Mouse (Mus musculus) frontal cortex, adult (tissue): ENCODE data around the gene Cisd3.
"Not testable (repeated sequence)": the region's sequence is repeated elsewhere in the genome, so short reads cannot be mapped to it uniquely, and the experiment has no call there.

Experiments used
- ATAC-seq: cut with Nextera tagmentation; 2 replicates; pipeline ENCODE4 v1.9.2; 2017; ENCODE audit warnings: mild to moderate bottlenecking, moderate library complexity, mixed read lengths; ENCODE audit not compliant: low TSS enrichment

Gene Cisd3

GRCm38 (mm10) chr11:97686322-97686908 lies 789 bp downstream of the Cisd3 start:
- no peak for ATAC-seq

- no peak for ATAC-seq
Measured at GRCm38 (mm10) chr11:97687061-97687460, 1.4 kb downstream of the Cisd3 start.

GRCm38 (mm10) chr11:97689861-97690260 lies 4.2 kb downstream of the Cisd3 start:
- ATAC-seq, result no peak

- ATAC-seq, result no peak
Measured at GRCm38 (mm10) chr11:97694435-97694834, 8.8 kb downstream of the Cisd3 start.

- 0 out of 2 replicates have a peak, but pooled peaks have one; percentile 2 for ATAC-seq
Measured at GRCm38 (mm10) chr11:97694921-97695711, 9.5 kb downstream of the Cisd3 start.

GRCm38 (mm10) chr11:97695712-97696401 lies 10.2 kb downstream of the Cisd3 start:
- ATAC-seq, result no peak

GRCm38 (mm10) chr11:97696669-97697068 lies 11.0 kb downstream of the Cisd3 start:
- no peak for ATAC-seq

- no peak for ATAC-seq
Measured at GRCm38 (mm10) chr11:97697199-97697890, 11.7 kb downstream of the Cisd3 start.

GRCm38 (mm10) chr11:97697891-97698529 lies 12.4 kb downstream of the Cisd3 start:
- ATAC-seq, result no peak

GRCm38 (mm10) chr11:97698741-97699611 lies 13.3 kb downstream of the Cisd3 start:
- no peak for ATAC-seq

- ATAC-seq, result 0 out of 2 replicates have a peak, but pooled peaks have one; percentile 0
Measured at GRCm38 (mm10) chr11:97699626-97700002, 14.0 kb downstream of the Cisd3 start.

GRCm38 (mm10) chr11:97700003-97700745 lies 14.5 kb downstream of the Cisd3 start, which contains the start of gene Pcgf2:
Pcgf2 (minus strand) TSS chr11:97700497.
- ATAC-seq, result peak; percentile 18; the same call in 1 of the 2 replicates

- ATAC-seq, result no peak
Measured at GRCm38 (mm10) chr11:97700746-97701580, 15.3 kb downstream of the Cisd3 start.

- no peak for ATAC-seq
Measured at GRCm38 (mm10) chr11:97701581-97702392, 16.2 kb downstream of the Cisd3 start.

GRCm38 (mm10) chr11:97702393-97702745 lies 16.7 kb downstream of the Cisd3 start:
- ATAC-seq, result no peak

- peak; percentile 79 for ATAC-seq
Measured at GRCm38 (mm10) chr11:97703039-97703826, 17.6 kb downstream of the Cisd3 start, which contains the start of gene Psmb3. Psmb3 (plus strand) TSS chr11:97703399.

GRCm38 (mm10) chr11:97710067-97710466 lies 24.4 kb downstream of the Cisd3 start:
- ATAC-seq, result not testable (repeated sequence)
